Mouse (Mus musculus): ENCODE data around the gene S100a5.
A peak's percentile ranks its signal among the peaks of the same experiment; 100 is the strongest.

S100a5 gene

DNA sequence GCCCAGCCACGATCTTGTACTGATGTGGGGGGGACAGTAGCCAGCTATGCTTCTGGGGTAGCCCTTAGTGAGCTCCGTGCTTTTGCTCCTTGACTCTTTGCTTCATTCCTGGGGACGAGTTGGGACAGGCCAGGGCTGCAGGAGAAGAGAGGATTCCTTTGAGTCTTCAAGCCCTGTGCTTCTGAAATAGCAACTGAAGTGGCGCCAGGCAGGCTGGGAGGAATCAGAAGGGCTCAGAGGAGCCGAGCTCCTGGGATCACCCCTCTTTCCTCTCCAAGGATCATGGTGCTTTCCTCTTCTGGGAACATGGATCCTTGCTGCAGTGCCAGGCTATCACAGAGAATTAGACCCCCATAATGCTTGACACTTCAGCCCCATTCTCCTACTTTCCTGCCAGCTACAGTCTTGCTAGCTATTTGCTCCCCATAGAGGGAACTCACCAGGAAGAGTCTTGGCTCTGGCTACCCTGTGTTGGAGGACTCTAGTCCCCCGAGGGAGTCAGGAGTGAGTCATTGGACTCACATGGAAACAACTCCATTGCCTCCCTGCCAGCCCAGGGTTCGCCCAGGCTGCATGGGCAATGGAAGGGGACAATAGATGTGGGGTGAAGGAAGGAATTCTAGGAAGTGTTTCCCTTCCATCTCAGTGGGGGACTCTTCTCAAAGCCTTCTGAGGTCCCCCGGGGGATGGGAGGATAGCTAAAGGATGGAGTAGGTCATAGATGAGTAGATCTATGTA lies 7.7 kb upstream of the S100a5 start:
- DNase-seq: no peak

DNA sequence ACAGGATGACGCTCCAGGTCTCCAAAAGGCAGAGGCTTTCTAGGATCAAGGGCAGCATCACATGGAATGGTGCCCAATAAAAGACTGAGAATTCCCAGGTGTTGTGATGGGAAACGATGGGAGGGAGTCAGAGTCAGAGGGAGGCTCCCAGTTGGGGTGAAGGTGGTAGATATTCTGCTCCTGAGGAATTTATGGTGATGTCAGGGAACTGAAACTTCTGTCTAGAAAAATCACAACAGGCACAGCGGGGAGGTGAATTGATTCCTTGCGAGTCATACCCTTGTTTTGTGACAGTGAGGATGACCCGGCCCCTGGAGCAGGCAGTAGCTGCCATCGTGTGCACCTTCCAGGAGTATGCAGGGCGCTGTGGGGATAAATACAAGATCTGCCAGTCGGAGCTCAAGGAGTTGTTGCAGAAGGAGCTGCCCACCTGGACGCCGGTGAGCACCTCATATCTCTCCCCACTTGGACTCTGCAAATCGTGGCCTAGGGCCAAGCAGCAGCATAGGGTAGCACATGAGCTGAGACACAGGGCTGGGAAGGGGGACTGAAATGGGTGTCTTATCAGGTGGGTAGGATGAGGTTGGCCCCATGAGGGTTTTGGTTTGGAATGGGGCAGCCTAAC lies 6.7 kb upstream of the S100a5 start, which contains the start of gene Gm42674:
Gm42674 (plus strand) TSS at position 419 of the 625 bp plus-strand sequence.
- DNase-seq: no peak

DNA sequence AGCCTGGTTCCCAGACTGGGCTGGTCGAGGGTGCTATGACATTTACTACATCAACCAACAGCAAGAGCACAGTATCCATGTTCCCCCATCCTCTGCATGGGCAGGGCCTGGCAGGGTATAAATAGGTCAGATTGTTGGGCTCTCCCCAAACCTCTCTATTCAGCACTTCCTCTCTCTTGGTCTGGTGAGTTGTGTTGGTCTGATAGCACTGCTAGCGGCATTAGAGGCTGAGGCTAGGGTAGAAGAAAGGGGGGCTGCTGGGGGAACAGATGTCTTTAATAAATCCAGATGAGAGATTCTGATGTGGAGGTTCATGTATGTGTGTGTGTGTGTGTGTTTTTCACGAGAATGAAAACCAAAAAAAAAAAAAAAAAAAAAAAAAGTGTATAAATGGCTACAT lies 4.7 kb upstream of the S100a5 start, which contains the start of gene S100a4:
S100a4 (plus strand) TSS at position 149 of the 400 bp plus-strand sequence.
- DNase-seq: no peak

DNA sequence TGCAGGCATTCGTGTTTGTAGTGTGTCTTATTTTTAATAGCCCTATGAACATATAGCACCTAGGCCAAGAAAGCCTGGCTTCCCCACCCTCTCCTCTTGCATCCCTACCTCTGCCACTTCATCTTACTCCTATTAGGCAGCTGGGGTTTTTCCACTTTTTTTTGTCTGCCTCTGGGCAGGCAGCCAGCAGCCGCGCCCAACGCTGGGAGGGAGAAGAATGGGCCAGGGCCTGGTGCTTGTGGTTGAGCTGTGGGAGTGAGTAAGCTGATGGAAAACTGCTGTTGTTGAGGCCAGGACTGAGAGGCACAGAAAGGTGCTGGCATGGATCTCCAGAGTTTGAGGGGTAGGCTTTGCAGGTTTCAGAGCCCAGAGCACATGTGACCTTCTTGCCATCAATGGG lies 3.9 kb upstream of the S100a5 start:
- no peak for DNase-seq

DNA sequence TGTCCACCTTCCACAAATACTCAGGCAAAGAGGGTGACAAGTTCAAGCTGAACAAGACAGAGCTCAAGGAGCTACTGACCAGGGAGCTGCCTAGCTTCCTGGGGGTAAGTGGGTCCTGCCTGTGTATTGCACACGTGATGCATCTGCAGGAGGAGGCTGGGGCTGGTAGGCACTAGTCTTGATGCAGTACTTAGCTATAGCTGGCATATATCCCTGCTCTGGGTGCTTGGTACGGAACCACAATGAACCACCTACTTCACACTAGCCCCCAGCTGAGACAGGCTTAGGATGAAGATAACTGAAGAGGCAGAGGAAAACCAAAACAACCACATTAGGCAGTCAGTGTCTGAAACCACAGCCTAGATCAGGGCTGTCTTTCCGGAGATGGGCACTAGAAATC lies 3.3 kb upstream of the S100a5 start:
- no peak for DNase-seq

DNA sequence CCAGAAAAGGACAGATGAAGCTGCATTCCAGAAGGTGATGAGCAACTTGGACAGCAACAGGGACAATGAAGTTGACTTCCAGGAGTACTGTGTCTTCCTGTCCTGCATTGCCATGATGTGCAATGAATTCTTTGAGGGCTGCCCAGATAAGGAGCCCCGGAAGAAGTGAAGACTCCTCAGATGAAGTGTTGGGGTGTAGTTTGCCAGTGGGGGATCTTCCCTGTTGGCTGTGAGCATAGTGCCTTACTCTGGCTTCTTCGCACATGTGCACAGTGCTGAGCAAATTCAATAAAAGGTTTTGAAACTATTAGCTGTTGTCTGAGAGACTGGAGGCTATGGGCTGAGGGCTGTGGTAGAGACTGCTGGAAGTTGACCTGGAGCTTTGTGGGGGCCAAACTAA lies 2.6 kb upstream of the S100a5 start:
- no peak for DNase-seq

DNA sequence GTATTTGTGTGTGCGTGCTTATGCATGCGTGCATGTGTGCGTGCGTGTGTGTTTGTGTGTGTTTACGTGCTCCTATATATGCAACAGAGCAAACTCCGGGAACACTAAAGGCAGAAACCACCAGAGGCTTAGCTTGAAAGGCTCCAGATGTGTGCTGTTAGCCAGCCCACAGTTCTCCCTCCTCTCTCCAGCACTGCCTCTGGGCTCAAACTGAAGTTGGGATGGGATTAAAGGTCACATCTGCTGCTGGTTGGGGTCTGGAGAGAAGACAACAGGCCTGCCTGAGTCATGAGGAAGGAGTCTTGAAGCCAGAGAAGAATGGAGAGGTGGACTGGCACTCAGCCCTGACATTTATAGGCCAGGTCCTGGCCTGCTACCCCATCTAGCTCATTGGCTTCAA lies 2.1 kb upstream of the S100a5 start:
- DNase-seq: no peak

DNA sequence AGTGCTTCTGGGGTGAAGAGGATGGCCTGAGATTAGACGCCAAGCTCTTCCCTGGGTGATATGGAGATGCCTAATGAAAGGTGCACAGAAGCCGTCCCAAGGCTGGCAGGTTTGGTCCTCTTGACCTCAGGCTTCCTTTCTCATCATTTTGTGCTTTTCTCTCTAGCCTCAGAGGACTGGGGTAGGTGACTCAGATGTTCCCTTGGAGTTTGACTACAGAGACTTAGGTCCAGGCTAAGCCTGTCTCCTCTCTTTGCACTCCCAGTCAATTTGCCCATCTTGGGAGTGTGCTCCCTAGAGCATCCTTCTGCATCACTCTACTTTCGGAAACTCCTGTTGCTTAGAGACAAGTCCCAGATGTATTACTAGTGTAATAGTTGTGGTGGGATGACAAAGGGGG lies 962 bp upstream of the S100a5 start:
- no peak for DNase-seq

DNA sequence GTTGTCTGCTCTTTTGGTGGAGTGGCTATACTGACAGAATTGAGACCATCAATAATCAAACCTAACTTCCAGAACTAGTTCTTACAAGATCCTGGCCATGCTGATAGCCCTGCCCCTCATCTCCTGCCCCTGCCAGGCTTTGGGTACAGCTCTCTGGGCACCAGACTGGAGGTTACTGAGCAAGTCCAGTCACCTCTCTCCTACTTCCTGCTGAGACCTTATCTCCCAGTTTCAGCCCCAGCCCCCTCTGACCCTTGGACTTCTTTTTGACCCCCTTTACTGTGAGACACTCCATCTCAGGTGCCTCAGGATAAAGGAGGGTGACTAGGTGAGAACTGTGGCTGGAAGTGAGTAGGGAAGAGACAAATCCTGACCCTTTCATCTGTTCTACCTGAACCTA lies 779 bp downstream of the S100a5 start:
- no peak for DNase-seq

DNA sequence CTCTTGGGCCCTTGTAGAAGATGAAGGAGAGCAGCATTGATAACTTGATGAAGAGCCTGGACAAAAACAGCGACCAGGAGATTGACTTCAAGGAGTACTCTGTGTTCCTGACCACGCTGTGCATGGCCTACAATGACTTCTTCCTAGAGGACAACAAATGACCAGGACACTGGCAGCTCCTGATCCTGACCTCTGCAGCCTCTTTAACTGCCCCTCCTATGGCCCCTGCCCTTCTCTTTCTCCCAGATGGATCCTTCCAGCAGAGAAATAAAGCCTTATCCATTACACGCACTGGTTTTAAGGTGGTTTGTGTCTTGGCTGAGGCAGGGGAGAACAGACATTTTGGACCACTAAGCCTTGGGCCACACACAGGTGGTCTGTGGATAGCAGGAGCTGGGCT lies 3.2 kb downstream of the S100a5 start:
- no peak for DNase-seq

DNA sequence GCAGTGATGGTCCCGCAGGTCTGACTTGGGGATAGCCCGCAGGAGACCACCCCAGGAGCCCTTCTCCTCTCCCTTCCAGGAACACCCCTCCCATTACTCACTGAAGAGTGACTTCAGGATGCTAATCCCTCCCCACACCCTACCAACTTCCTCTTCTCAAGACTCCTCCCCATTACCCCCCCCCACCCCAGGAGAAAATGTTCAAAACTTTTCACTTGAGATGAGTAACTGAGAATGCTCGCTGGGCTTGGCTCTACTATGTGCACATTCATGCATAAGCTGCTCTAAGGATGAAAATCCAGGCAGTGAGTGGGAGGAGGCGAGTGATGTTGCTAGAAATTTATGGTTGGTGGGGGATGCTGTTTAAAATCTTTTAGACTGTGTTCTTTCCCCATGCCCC lies 3.7 kb downstream of the S100a5 start:
- no peak for DNase-seq

DNA sequence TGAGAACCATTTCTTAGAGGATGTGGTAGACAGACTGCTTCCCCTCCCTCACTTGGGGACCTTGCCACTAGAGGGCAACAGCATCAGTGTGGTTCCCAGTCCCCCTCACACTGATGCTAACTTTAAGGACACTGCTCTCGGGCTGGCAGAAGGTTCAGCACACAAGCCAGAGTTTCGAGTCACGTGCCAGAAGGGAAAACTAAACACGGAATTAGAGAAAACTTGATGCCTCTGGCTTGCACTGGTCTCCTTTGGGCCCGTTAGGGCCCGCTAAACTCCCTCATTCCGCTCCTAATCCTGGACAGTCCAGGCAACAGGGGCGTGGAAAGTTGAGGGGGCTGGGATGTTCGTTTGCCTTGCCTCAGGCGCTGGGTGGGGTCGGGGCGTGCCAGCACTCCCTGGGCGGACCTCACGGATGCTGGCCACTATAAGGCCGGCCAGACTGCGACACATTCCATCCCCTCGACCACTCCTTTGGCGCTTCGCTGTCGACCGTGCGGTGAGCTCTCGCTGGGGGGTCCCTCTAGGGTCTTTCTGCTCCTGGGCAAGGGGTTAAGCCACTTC lies 4.5 kb downstream of the S100a5 start, which contains the start of gene S100a6:
S100a6 (plus strand) TSS at position 155 of the 564 bp plus-strand sequence.
- peak; percentile 88 for DNase-seq

DNA sequence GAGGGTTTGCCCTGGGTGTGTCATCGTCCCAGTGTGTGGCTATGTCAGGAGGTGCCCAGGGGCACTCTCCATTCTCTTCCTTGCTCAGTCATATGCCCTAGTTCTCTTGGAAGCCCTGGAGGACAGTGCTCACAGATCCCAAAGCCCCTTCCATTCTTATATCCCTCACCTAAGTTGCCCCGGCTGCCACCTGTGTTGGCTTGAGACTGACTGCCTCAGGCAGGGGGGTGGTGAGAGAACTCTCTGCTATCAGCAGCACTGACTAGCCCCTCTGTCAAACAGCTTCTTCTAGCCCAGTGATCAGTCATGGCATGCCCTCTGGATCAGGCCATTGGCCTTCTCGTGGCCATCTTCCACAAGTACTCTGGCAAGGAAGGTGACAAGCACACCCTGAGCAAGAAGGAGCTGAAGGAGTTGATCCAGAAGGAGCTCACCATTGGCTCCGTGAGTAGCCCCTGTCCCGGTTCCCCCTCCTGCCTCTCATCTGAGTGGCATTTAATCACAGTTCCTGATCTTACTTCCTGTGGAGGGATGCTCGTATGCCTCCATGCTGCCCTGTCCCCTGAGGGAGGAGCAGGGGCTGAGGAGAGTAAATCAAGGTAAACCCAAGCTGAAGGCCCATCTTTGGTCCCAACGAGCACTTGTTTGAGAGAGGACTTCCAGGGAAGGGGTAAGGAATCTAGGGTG lies 5.3 kb downstream of the S100a5 start:
- no peak for DNase-seq

DNA sequence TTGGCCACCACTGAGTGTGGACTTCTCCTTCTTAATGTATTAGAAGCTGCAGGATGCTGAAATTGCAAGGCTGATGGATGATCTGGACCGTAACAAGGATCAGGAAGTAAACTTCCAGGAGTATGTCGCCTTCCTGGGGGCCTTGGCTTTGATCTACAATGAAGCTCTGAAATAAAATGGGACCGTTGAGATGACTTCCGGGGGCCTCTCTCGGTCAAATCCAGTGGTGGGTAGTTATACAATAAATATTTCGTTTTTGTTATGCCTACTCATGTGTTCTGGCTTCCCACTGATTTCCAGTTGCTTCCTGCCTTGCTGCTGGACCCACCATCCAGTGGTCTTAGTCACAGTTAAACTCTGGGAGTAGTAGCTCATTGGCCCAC lies 5.8 kb downstream of the S100a5 start:
- DNase-seq: no peak

DNA sequence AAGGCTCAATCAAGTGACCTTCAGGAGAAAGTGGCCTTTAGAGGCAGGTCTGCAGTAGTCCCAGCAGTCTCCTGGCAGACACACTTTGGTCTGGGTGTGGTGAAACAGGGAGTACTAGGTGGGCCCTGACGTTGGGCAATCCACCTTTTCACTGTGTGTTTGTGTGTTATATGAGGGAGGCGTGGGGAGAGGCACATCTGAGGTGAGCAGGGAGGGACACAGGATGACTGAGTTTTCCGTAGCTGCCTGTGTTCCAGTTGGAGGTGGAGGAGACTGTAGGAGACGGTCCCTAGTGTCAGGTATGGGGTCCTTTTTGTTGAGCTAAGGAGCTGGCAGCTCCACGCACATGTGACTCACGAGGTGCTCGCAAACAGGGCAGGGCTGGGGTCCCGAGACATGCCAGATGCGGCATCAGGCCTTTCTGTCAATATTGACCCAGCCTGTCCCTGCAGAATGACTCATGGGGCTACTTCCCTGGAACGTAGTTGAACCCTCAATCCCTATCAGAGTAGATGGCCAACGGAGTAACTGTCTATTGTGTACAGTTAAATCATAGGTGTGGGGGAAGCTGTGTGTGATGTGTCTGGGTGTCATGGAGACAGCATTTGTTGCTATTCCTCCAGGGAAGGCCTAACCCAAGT lies 6.4 kb downstream of the S100a5 start:
- no peak for DNase-seq

DNA sequence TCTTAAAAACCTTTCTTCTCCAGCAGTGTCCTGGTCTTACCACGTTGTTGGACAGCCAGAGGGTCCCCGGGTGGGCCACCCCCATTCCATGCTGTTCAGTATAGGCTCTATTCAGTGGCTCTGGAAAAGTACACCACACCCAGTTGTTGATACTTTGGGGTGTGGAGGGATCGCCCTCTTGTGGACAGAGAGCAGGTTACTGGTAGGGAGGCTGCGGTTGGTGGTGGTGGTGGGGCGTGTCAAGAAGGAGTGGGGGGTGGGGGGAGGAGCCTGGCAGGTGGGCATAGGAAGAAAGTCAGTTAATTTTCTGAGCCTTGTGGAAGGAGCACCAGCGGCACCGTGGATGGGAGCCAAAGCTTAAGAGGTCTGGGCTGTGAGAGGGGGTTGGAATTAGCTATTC lies 7.1 kb downstream of the S100a5 start:
- peak; percentile 88 for DNase-seq

DNA sequence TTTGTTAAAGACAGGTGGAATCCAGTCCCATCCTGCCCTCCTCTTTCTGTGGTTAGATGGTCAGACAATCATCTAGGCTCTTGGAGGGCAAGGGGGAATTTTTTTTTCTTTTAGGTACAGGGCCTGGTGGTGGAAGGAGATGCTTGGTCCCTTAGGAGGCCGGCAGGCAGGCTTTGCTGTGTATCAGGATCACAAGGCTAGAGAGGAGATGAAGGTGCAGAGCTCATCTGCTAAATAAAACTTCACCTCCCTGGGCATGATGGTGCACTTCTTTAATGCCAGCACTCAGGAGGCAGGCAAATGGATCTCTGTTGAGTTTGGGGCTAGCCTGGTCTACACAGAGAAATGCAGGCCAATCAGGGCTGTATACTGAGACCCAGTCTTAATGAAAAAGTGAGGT lies 7.6 kb downstream of the S100a5 start:
- DNase-seq: no peak

DNA sequence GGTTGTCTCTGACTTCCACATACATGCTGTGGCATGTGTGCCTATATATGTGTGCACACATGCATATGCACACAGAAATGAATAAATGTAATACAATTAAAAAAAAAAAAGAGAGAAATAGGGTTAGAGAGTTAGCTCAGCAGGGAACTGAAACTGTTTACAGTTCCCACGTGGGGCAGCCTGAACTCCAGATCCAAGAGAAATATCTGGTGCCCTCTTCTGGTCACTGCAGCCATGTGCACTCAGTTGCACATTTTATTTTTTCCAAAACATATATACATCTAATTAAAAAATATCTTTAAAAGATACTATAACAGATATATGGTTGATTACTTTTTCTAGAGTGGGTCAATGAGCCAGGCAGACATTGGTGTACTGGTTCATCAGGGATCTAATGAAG lies 9.3 kb downstream of the S100a5 start:
- DNase-seq: no peak

DNA sequence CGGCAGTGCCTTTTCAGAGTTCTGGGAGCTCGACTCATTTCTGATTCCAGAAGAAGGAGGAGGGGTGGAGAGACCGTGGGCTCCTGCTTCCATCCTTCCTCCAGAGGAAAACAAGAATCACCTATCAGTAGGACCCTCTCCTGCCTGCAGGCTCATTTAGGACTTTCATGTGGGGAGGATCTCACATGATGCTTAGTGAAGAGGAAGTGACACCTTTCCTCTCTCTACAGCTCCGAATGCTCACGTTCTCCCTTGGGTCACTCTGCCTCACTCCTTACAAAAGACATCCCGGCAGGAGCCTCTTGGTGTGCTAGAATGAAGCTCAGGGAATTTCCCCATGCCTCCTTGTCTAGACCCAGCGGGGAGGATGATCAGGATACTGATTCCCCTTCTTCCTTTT lies 13.2 kb downstream of the S100a5 start:
- DNase-seq: no peak

DNA sequence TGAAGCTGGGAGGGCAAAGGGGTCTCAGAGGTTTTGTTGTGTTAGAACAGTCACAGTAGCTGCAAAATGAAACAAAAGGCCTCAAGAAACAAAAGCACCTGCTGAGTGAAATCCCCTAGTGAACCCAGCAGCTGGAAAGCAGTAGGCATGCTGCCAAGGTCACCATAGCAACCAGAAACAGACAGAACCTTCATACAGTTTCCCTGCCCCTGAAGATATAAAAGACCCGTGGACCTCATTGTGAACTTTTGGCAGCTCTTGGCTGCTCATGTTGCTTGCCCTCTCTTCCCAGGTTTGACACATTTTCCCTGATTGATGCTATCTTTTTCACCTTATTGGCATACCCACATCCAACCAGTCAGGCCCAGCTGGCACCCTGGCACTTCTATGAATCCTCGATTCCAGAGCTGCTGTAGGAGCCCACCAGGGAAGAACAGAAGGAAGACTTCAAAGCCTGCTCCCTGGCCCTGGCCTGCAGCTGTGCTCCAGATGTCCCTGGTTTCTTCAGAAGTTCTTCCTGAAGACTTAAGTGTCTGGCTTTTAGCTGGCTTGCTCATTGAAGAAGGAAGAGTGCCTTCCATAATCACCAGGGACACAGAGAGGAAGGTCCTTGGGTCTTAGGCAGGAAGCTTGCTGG lies 15.2 kb downstream of the S100a5 start:
- DNase-seq: peak; percentile 58

DNA sequence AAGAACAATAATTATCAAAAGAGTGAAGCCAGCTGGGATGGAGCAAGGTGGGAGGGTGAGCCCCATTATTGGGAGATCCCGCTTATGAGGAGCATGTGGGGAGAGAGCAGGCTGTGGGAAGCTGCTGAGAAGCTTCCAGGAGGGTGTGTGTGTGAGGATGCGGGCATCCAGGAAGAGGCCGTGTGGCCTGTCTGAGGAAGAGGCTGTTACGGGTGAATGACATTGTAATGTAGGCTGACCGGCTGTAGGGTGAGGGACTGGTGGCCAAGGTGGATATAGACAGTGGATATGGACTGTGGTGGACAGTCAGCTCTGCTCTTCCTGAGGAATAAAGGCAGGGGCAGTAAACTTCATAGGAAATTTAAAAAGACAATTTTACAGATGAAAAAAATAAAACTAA lies 17.2 kb downstream of the S100a5 start:
- DNase-seq: no peak

DNA sequence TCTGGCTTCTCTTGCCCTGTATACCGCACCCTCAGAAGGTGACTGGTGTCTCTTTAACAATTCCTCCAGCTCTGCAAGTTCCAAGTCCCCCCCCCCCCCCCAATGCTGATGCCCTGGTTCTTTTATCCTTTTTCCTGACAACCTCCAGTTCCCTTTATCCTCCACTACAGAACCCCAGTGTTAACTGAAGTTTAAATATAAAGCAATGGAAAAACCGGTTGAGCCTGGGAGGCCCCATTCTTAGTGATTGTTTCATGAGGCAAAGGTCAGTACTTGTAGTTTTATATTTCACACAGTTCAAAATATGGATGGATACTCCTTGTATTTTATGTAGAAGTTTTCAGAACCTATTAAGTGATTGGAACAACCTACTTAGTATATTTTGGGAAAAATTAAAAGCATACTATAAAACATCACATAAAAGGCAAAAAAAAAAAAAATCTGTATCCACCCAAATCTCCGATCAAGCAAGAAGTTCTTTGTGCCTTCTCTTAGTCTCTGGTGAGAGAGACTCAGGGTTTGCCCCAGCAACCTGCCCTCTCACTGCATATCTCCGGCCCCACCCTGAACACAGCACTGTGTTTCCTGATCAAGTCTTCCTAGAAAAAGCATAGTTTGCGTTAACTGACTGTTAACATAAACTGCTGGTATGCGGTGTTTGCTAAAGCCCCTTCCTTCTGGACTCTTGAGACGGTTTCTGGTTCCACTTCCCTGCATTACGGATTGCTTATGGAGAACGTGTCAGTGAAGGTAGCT lies 18.1 kb downstream of the S100a5 start:
- DNase-seq: no peak
